Mouse (Mus musculus) liver, embryonic 11.5 days (tissue): Measurements from ENCODE around the gene Gm14308. TPM values are rescaled to one million over a fixed set of nuclear protein-coding genes. Genes with fewer than 3 reads are reported as not detected.
"Not testable (repeated sequence)": the region's sequence is repeated elsewhere in the genome, so short reads cannot be mapped to it uniquely, and the experiment has no call there.

Source experiments
- ATAC-seq: fragments of 200-750 bp; cut with Nextera tagmentation; replicated peaks from 2 replicates; pipeline ENCODE4 v1.8.0; 2017; ENCODE audit warnings: moderate number of reproducible peaks, mild to moderate bottlenecking, moderate TSS enrichment, moderate library complexity; ENCODE audit not compliant: low FRiP score
- DNase-seq: peaks from one replicate; pipeline ENCODE4 v3.0.0-alpha.2; 2017; ENCODE audit warnings: low spot score
- H3K27ac ChIP-seq: fragments of 300-500 bp; sonication (generic); 2 replicates; pipeline ENCODE4 v1.5.1; 2014; ENCODE audit warnings: mild to moderate bottlenecking, low read depth, low read length, control low read depth
- H3K27me3 ChIP-seq: fragments of 300-500 bp; sonication (generic); replicated peaks from 2 replicates; pipeline ENCODE4 v1.6.1; 2014; ENCODE audit warnings: low read length, mixed read lengths; ENCODE audit not compliant: control insufficient read depth, insufficient read depth
- H3K36me3 ChIP-seq: fragments of 300-500 bp; sonication (generic); 2 replicates; pipeline ENCODE4 v1.6.1; 2014; ENCODE audit warnings: mild to moderate bottlenecking, low read length, moderate library complexity, mixed read lengths; ENCODE audit not compliant: control insufficient read depth, insufficient read depth
- H3K4me1 ChIP-seq: fragments of 300-500 bp; sonication (generic); replicated peaks from 2 replicates; pipeline ENCODE4 v1.6.1; 2014; ENCODE audit warnings: low read length, mixed read lengths; ENCODE audit not compliant: control insufficient read depth, insufficient read depth
- H3K4me2 ChIP-seq: fragments of 300-500 bp; sonication (generic); 2 replicates; pipeline ENCODE4 v1.6.1; 2014; ENCODE audit warnings: mild to moderate bottlenecking, control low read depth, moderate library complexity
- H3K4me3 ChIP-seq: fragments of 300-500 bp; sonication (generic); 2 replicates; pipeline ENCODE4 v1.5.1; 2014; ENCODE audit warnings: low read depth, low read length, control low read depth
- H3K9ac ChIP-seq: fragments of 300-500 bp; sonication (generic); 2 replicates; pipeline ENCODE4 v1.6.1; 2014; ENCODE audit warnings: low read depth, low read length, control low read depth
- H3K9me3 ChIP-seq: fragments of 300-500 bp; sonication (generic); 2 replicates; pipeline ENCODE4 v1.6.1; 2016; ENCODE audit warnings: low read length, inconsistent platforms, mixed read lengths; ENCODE audit not compliant: control insufficient read depth
- WGBS: fragments of 180-500 bp; shearing (Covaris S2); extraction: QIAGEN DNeasy Blood & Tissue Kit; methylation state at CpG from one replicate; pipeline ENCODE4 v1.1.7; 2014; 5-methylcytosine and 5-hydroxymethylcytosine counted together
- polyA plus RNA-seq: library from polyadenylated mRNA; unstranded; fragments of >200 nt; fragmentation: Nextera tagmentation; extraction: Ambion mirVana; gene quantifications from 2 replicates; pipeline ENCODE4 v1.2.1, GENCODE M21; 2014

Gene Gm14308
- 11.8 and 11.9 TPM in 2 replicates for polyA plus RNA-seq

DNA sequence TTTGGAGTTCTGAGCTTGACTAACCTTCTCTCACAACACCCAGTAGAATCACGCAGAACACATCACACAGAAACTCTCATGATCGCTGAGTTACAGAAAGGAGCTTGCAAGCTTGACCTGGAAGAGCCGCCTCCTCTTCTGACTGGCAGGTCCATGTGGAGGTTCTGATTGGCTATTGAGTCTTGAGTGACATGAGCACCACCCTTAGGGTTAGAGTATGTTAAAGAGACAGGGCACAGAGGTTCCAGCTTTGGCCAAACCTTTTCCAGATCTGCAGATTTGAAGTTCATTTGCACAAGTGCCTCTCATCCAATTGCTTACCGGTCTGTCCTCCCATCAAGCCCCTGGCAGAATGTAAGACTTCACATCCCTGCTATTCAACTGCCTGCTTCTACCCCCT is at the start of gene Gm14308:
TSS of gene Gm14308 (minus strand) at position 101 of the 400 bp plus-strand sequence.
- not testable (repeated sequence) for H3K9ac ChIP-seq, H3K4me3 ChIP-seq, ATAC-seq, H3K27me3 ChIP-seq, H3K4me1 ChIP-seq, H3K36me3 ChIP-seq, H3K27ac ChIP-seq, DNase-seq, H3K9me3 ChIP-seq, H3K4me2 ChIP-seq
- WGBS, result no CpG with 5 or more reads among the region's 4 CpGs

- H3K27ac ChIP-seq, H3K27me3 ChIP-seq, DNase-seq, H3K4me1 ChIP-seq, H3K4me3 ChIP-seq, ATAC-seq, H3K4me2 ChIP-seq, H3K9ac ChIP-seq, H3K9me3 ChIP-seq, H3K36me3 ChIP-seq: not testable (repeated sequence)
- no CpG with 5 or more reads among the region's 6 CpGs for WGBS
Measured at GRCm38 (mm10) chr2:176670222-176670621, 34.1 kb upstream of the Gm14308 start, which contains the start of gene Zfp973. Zfp973 (plus strand) TSS chr2:176670522.

Other genes starting within 250 kb of the Gm14308 start
- 8.3 and 11.5 TPM in 2 replicates for gene Gm14435, start 212.8 kb downstream of the Gm14308 start, polyA plus RNA-seq
- gene Gm14434, start 149.6 kb downstream of the Gm14308 start, polyA plus RNA-seq, result 1.7 and 2.4 TPM in 2 replicates
- gene Zfp967, start 115.3 kb downstream of the Gm14308 start, polyA plus RNA-seq, result not detected in 2 replicates
- gene Zfp973, start 34.2 kb upstream of the Gm14308 start, polyA plus RNA-seq, result 7.5 and 8.6 TPM in 2 replicates
- gene Gm14305, start 72.0 kb upstream of the Gm14308 start, polyA plus RNA-seq, result 14.6 and 16.4 TPM in 2 replicates
- 9.7 and 10.1 TPM in 2 replicates for gene Gm14295, start 162.3 kb upstream of the Gm14308 start, polyA plus RNA-seq
- not detected in 2 replicates for gene Gm14408, start 194.8 kb upstream of the Gm14308 start, polyA plus RNA-seq